Mouse (Mus musculus): ENCODE data around the gene Map7.
A peak's percentile ranks its signal among the peaks of the same experiment; 100 is the strongest.

Gene Map7

GRCm38 (mm10) chr10:20285994-20286836 is 137.9 kb downstream of the Map7 start:
- no peak for DNase-seq (ENCODE audit: low spot score in 2 of 2)

- DNase-seq (ENCODE audit: low spot score in 2 of 2): no peak
Measured at GRCm38 (mm10) chr10:20287369-20287768, 139.1 kb downstream of the Map7 start.

- DNase-seq (ENCODE audit: low spot score in 2 of 2): peak; percentile 52 to 86
Measured at GRCm38 (mm10) chr10:20290467-20290883, 142.2 kb downstream of the Map7 start.

GRCm38 (mm10) chr10:20295961-20296360 is 147.7 kb downstream of the Map7 start:
- no peak for DNase-seq (ENCODE audit: low spot score in 2 of 2)

GRCm38 (mm10) chr10:20298152-20298920 is 150.1 kb downstream of the Map7 start:
- no peak for DNase-seq (ENCODE audit: low spot score in 2 of 2)

GRCm38 (mm10) chr10:20299114-20299513 is 150.8 kb downstream of the Map7 start:
- DNase-seq (ENCODE audit: low spot score in 2 of 2): no peak

- no peak for DNase-seq (ENCODE audit: low spot score in 2 of 2)
Measured at GRCm38 (mm10) chr10:20310969-20311769, 162.9 kb downstream of the Map7 start.

- DNase-seq (ENCODE audit: low spot score in 2 of 2): peak; percentile 100
Measured at GRCm38 (mm10) chr10:20311918-20312735, 163.9 kb downstream of the Map7 start, which contains the start of gene Bclaf1. Gene Bclaf1 (plus strand): TSS chr10:20312469.

GRCm38 (mm10) chr10:20312736-20313301 is 164.5 kb downstream of the Map7 start:
- DNase-seq (ENCODE audit: low spot score in 2 of 2): peak; percentile 87 to 92

- no peak for DNase-seq (ENCODE audit: low spot score in 2 of 2)
Measured at GRCm38 (mm10) chr10:20313447-20313846, 165.2 kb downstream of the Map7 start.

- DNase-seq (ENCODE audit: low spot score in 2 of 2): no peak
Measured at GRCm38 (mm10) chr10:20313941-20314340, 165.7 kb downstream of the Map7 start.

GRCm38 (mm10) chr10:20314797-20315196 is 166.5 kb downstream of the Map7 start:
- DNase-seq (ENCODE audit: low spot score in 2 of 2): no peak

GRCm38 (mm10) chr10:20317466-20317865 is 169.2 kb downstream of the Map7 start:
- no peak for DNase-seq (ENCODE audit: low spot score in 2 of 2)

- no peak for DNase-seq (ENCODE audit: low spot score in 2 of 2)
Measured at GRCm38 (mm10) chr10:20326226-20326625, 178.0 kb downstream of the Map7 start.
